Mouse (Mus musculus): Measurements from ENCODE around the gene Myoz1. TPM values are rescaled to one million over a fixed set of nuclear protein-coding genes. Genes with fewer than 3 reads are reported as not detected.

Gene Myoz1
- polyA plus RNA-seq, 1 experiment from 2014 or later: 1.8 TPM

- peak overlapping the region; percentile 27; the same call in 1 of the 2 replicates for H3K4me2 ChIP-seq (ENCODE audit: low read depth, low read length)
- WGBS: 49% methylated on average over 4 of the region's 4 CpGs
- H3K27me3 ChIP-seq (ENCODE audit: control insufficient read depth, insufficient read depth, low read depth, low read length): no peaks in the 10 kb centered on the region
- no peak overlapping the region for H3K9ac ChIP-seq (ENCODE audit: low read length)
- H3K4me1 ChIP-seq (replicated peaks; ENCODE audit: control insufficient read depth, insufficient read depth, low read length): peaks cover 12% of the 10 kb centered on the region
- ATAC-seq (ENCODE audit: low read depth): peak; percentile 85
- H3K9me3 ChIP-seq (ENCODE audit: control insufficient read depth, low read length): no peaks in the 10 kb centered on the region
- no peaks in the 10 kb centered on the region for H3K36me3 ChIP-seq (ENCODE audit: control insufficient read depth, insufficient read depth, low read length)
- H3K27ac ChIP-seq (ENCODE audit: low read length): peak overlapping the region; percentile 65
- H3K4me3 ChIP-seq (ENCODE audit: low read length): no peak overlapping the region; the same call in 1 of the 2 replicates
These were observed 46.2 kb downstream of the Myoz1 start for GRCm38 (mm10) chr14:20610146-20610545.

- Histone ChIP-seq H3K4me3 (ENCODE audit: low read length) (no peak overlapping the region), H3K4me1 (replicated peaks; ENCODE audit: control insufficient read depth, insufficient read depth, low read length) (peaks cover 12% of the 10 kb centered on the region), H3K9ac (ENCODE audit: low read length) (no peak overlapping the region), H3K27me3 (ENCODE audit: control insufficient read depth, insufficient read depth, low read depth, low read length) (no peaks in the 10 kb centered on the region), H3K27ac (ENCODE audit: low read length) (peak overlapping the region; percentile 35; the same call in 1 of the 2 replicates), H3K36me3 (ENCODE audit: control insufficient read depth, insufficient read depth, low read length) (no peaks in the 10 kb centered on the region), H3K9me3 (ENCODE audit: control insufficient read depth, low read length) (no peaks in the 10 kb centered on the region), H3K4me2 (ENCODE audit: low read depth, low read length) (no peak overlapping the region)
- 56% methylated on average over 3 of the region's 3 CpGs for WGBS
- ATAC-seq (ENCODE audit: low read depth): peak; percentile 15; the same call in 1 of the 2 replicates
These were observed 46.8 kb downstream of the Myoz1 start for GRCm38 (mm10) chr14:20609519-20609918.

GRCm38 (mm10) chr14:20607396-20608126, 48.8 kb downstream of the Myoz1 start:
- no peaks in the 10 kb centered on the region for H3K36me3 ChIP-seq (ENCODE audit: control insufficient read depth, insufficient read depth, low read length)
- H3K4me1 ChIP-seq (replicated peaks; ENCODE audit: control insufficient read depth, insufficient read depth, low read length): peaks cover 12% of the 10 kb centered on the region
- H3K9ac ChIP-seq (ENCODE audit: low read length): no peak overlapping the region
- no peaks in the 10 kb centered on the region for H3K9me3 ChIP-seq (ENCODE audit: control insufficient read depth, low read length)
- 0 out of 2 replicates have a peak overlapping the region, but pooled peaks have one; percentile 8 for H3K4me2 ChIP-seq (ENCODE audit: low read depth, low read length)
- 51% methylated on average over 9 of the region's 9 CpGs for WGBS
- no peak overlapping the region for H3K4me3 ChIP-seq (ENCODE audit: low read length)
- no peaks in the 10 kb centered on the region for H3K27me3 ChIP-seq (ENCODE audit: control insufficient read depth, insufficient read depth, low read depth, low read length)
- ATAC-seq (ENCODE audit: low read depth): peak; percentile 77
- H3K27ac ChIP-seq (ENCODE audit: low read length): peak overlapping the region; percentile 79

GRCm38 (mm10) chr14:20601287-20601686, 55.1 kb downstream of the Myoz1 start:
- 94% methylated on average over 1 of the region's 1 CpGs for WGBS
- no peak overlapping the region for H3K4me2 ChIP-seq (ENCODE audit: low read depth, low read length)
- H3K4me1 ChIP-seq (replicated peaks; ENCODE audit: control insufficient read depth, insufficient read depth, low read length): no peaks in the 10 kb centered on the region
- H3K9me3 ChIP-seq (ENCODE audit: control insufficient read depth, low read length): no peaks in the 10 kb centered on the region
- ATAC-seq (ENCODE audit: low read depth): no peak
- no peak overlapping the region for H3K27ac ChIP-seq (ENCODE audit: low read length)
- H3K9ac ChIP-seq (ENCODE audit: low read length): no peak overlapping the region
- no peak overlapping the region for H3K4me3 ChIP-seq (ENCODE audit: low read length)
- no peaks in the 10 kb centered on the region for H3K36me3 ChIP-seq (ENCODE audit: control insufficient read depth, insufficient read depth, low read length)
- H3K27me3 ChIP-seq (ENCODE audit: control insufficient read depth, insufficient read depth, low read depth, low read length): no peaks in the 10 kb centered on the region

GRCm38 (mm10) chr14:20600203-20600602, 56.1 kb downstream of the Myoz1 start:
- Histone ChIP-seq H3K4me2 (ENCODE audit: low read depth, low read length) (no peak overlapping the region), H3K9me3 (ENCODE audit: control insufficient read depth, low read length) (no peaks in the 10 kb centered on the region), H3K36me3 (ENCODE audit: control insufficient read depth, insufficient read depth, low read length) (no peaks in the 10 kb centered on the region), H3K4me1 (replicated peaks; ENCODE audit: control insufficient read depth, insufficient read depth, low read length) (no peaks in the 10 kb centered on the region), H3K9ac (ENCODE audit: low read length) (no peak overlapping the region), H3K4me3 (ENCODE audit: low read length) (no peak overlapping the region), H3K27me3 (ENCODE audit: control insufficient read depth, insufficient read depth, low read depth, low read length) (no peaks in the 10 kb centered on the region), H3K27ac (ENCODE audit: low read length) (no peak overlapping the region)
- WGBS: 51% methylated on average over 2 of the region's 2 CpGs
- ATAC-seq (ENCODE audit: low read depth): no peak

GRCm38 (mm10) chr14:20599542-20599941, 56.8 kb downstream of the Myoz1 start:
- H3K27me3 ChIP-seq (ENCODE audit: control insufficient read depth, insufficient read depth, low read depth, low read length): no peaks in the 10 kb centered on the region
- no peaks in the 10 kb centered on the region for H3K9me3 ChIP-seq (ENCODE audit: control insufficient read depth, low read length)
- no peaks in the 10 kb centered on the region for H3K4me1 ChIP-seq (replicated peaks; ENCODE audit: control insufficient read depth, insufficient read depth, low read length)
- no peaks in the 10 kb centered on the region for H3K36me3 ChIP-seq (ENCODE audit: control insufficient read depth, insufficient read depth, low read length)
- H3K27ac ChIP-seq (ENCODE audit: low read length): no peak overlapping the region
- H3K9ac ChIP-seq (ENCODE audit: low read length): no peak overlapping the region
- H3K4me3 ChIP-seq (ENCODE audit: low read length): no peak overlapping the region
- WGBS: 57% methylated on average over 2 of the region's 2 CpGs
- H3K4me2 ChIP-seq (ENCODE audit: low read depth, low read length): no peak overlapping the region
- no peak for ATAC-seq (ENCODE audit: low read depth)

Small RNA genes within 50 kb of the gene (microRNA-seq; reads per million reads assigned to microRNA genes)
- 0.99 reads per million for gene Mir6946

Other genes starting within 250 kb of the Myoz1 start
- 2.2 and 5.6 TPM in 2 replicates for gene Cfap70, start 204.3 kb downstream of the Myoz1 start, polyA plus RNA-seq (2015; fragmentation: Nextera tagmentation; extraction: Ambion mirVana)
- gene Anxa7, start 176.4 kb downstream of the Myoz1 start, polyA plus RNA-seq (2015; fragmentation: Nextera tagmentation; extraction: Ambion mirVana): 45.4 TPM in 2 replicates
- gene Mss51, start 159.6 kb downstream of the Myoz1 start, polyA plus RNA-seq (2015; fragmentation: Nextera tagmentation; extraction: Ambion mirVana): 0.45 and 1.0 TPM in 2 replicates
- 34.2 and 39.0 TPM in 2 replicates for gene Ppp3cb, start 110.0 kb downstream of the Myoz1 start, polyA plus RNA-seq (2015; fragmentation: Nextera tagmentation; extraction: Ambion mirVana)
- gene Usp54, start 15.5 kb downstream of the Myoz1 start, polyA plus RNA-seq (2015; fragmentation: Nextera tagmentation; extraction: Ambion mirVana): 6.2 and 8.1 TPM in 2 replicates
- 4.2 and 6.2 TPM in 2 replicates for gene Synpo2l, start 11.8 kb upstream of the Myoz1 start, polyA plus RNA-seq (2015; fragmentation: Nextera tagmentation; extraction: Ambion mirVana)
- 93.3 and 95.6 TPM in 2 replicates for gene Sec24c, start 17.8 kb upstream of the Myoz1 start, polyA plus RNA-seq (2015; fragmentation: Nextera tagmentation; extraction: Ambion mirVana)
- gene Fut11, start 38.4 kb upstream of the Myoz1 start, polyA plus RNA-seq (2015; fragmentation: Nextera tagmentation; extraction: Ambion mirVana): 29.4 and 30.7 TPM in 2 replicates
- gene Chchd1, start 46.5 kb upstream of the Myoz1 start, polyA plus RNA-seq (2015; fragmentation: Nextera tagmentation; extraction: Ambion mirVana): 191 and 192 TPM in 2 replicates
- gene Zswim8, start 51.0 kb upstream of the Myoz1 start, polyA plus RNA-seq (2015; fragmentation: Nextera tagmentation; extraction: Ambion mirVana): 29.3 and 30.4 TPM in 2 replicates
- 26.6 and 29.9 TPM in 2 replicates for gene Ndst2, start 78.0 kb upstream of the Myoz1 start, polyA plus RNA-seq (2015; fragmentation: Nextera tagmentation; extraction: Ambion mirVana)
- 33.7 and 37.0 TPM in 2 replicates for gene Camk2g, start 137.5 kb upstream of the Myoz1 start, polyA plus RNA-seq (2015; fragmentation: Nextera tagmentation; extraction: Ambion mirVana)
- 1.8 and 2.1 TPM in 2 replicates for gene Plau, start 180.1 kb upstream of the Myoz1 start, polyA plus RNA-seq (2015; fragmentation: Nextera tagmentation; extraction: Ambion mirVana)